Mouse (Mus musculus): ENCODE results near the gene A730049H05Rik.
A peak's percentile ranks its signal among the peaks of the same experiment; 100 is the strongest.

The A730049H05Rik gene

DNA sequence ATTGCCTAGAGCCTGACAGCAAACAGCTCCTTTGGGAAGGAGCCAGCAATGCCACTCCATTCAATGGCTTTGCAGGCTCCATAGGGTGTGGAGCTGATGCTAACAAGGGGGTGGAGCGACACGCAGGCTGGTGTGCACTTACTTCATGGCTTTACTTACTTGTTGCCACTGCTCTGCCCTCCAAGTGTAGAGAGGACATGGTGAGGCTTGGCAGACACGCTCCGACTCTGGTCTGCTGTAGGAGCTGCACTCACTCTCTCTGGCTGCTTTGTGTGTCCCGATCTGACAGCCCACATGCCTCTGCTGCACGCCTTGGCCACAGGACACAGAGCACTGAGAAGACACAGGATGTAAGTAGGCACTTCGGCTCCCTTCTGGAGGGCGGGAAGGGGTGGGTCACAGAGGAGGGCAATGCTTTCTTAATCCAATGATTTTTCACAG is at the start of gene A730049H05Rik:
A730049H05Rik (plus strand) TSS at position 168 of the 441 bp plus-strand sequence.
- DNase-seq, result no peak

DNA sequence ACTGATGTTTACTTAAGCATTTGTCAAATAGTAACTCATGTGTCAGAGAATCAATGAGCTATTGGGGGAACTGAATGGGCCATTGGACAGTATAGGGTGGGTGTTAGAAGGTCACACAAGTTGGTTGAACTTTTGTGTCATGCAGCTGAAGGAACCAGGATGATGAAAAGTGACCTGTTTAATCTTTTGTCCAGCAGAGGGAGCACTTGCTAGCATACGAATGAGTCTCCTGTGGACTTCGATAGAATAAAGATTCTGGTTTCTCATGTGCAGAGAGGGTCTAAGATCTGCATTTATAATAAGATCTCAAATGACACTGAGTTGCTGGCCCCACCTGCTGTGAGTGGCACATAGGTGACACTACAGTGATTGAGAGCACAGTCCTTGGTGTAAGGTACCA is 39.9 kb upstream of the A730049H05Rik start:
- DNase-seq, result peak; percentile 32

- DNase-seq, result no peak
Measured at GRCm38 (mm10) chr6:92779140-92779934, 36.9 kb upstream of the A730049H05Rik start.

GRCm38 (mm10) chr6:92779935-92780205 is 36.4 kb upstream of the A730049H05Rik start:
- no peak for DNase-seq

DNA sequence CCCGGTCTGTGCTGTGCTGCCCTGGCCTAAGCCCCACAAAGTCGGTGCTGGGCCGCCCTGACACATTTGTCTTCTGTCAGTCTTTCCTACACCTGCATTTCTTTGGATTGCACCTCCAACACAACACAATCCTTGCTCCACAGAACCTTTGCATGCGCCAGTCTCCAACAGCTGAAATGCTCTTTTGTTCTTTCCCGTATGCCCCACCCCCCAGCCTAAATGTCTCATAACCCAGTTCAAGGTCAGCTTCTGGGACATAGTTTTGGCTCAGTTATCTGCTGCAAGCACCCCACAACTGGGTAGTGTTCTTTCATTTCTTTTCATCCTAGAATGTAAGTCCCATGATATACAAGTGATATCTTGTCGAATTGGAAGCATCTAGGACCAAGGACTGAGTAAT is 34.8 kb upstream of the A730049H05Rik start:
- no peak for DNase-seq

DNA sequence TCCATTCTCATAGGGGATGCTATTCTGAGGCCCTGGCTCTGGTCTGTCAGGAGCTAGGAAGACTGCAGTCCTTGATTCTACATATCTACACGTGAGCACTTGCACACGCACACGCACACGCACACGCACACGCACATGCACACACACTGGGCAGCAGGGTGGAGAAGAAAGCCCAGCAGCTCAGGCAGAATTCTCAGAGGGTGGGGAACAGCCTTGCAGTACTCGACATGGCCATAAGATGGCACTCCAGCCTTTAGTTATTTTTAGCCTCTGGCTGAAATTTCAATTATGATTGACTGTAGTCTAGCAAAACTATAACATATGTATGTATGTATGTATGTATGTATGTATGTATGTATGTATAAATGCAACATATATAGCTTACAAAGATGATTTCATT is 31.5 kb upstream of the A730049H05Rik start:
- peak; percentile 27 for DNase-seq

DNA sequence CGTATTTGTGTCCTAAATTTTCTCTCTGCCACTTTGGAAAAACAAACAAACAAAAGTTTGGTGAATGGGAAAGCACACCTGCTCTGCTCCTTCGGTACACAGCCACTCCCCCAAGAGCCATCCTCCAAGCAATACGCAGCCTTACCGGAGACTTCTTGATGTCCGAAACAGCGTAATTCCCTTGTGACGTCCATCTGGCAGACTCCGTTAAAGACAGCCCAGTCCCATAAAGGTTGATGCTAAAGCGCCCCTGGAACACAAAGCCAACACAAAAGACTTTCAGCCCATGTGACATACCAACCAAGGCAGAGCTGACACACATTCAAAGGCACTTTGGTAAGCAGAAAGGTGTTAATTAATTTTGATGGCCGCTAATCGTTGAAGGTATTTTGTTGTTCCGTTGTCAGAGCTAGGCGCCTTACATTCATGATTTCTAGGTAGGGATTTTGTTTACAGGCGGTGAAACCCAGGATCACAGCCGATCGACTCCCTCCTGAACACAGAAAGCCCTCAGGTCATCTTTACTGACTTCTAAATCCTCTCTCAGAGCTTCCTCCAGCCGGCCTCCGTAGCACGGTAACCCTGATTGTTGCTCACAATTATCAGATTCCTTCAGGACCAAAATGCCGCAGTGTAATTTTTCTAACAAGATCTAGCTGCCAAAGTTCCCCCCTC is 29.4 kb upstream of the A730049H05Rik start:
- DNase-seq, result no peak

DNA sequence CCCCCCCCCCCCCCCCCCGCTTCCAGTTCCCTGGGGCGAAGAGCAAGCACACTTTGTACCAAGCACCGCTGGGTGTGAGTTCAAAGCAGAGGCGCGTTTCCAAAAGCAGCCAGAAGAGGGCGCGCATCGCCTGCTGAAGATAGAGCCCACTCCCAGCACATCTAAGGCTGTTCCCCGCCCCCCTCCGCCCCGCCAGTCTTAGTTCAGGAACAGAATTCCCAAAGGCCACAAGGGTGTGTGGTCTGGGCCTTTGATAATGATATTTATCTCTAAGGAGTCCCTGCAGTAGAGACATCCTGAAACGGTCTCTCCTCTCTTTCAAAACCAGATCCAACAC is 28.9 kb upstream of the A730049H05Rik start:
- peak; percentile 57 for DNase-seq

DNA sequence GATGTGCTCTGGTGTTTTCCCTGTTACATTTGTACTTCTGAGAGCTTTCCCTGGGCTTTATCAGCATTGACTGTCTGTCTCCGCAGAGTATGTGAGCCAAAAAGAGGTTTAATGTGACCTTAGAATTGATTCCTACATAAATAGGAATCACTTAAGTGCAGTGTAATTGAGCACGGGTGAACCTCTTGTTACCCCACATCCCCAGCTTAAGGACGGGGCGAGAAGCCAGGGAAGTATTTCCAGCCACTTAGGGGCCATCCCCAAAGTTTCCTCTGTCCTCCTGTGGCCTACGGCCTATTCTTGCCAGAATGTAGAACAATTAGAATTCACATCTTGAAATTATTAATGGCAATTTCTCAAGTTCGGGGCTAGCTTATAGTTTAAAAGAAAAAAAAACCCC is 22.5 kb upstream of the A730049H05Rik start:
- DNase-seq, result no peak

DNA sequence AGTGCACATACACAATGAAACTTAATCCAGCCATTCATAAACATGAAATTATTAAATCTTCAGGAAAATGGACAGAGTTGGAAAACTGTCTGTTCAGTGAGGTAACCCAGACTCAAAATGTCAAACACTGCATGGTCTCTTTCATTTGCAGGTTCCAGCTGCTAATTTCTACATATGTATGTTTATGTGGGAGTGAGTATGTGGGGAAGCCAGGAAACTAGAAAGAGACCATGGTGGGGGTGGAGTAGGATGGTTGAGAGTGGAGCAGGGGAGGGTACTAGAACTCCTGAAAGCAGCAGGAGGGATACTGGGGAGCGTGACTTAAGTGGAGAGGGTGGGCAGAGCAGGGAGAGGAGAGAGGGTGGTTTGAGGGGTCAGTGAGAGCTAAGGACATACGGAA is 14.8 kb upstream of the A730049H05Rik start:
- no peak for DNase-seq

DNA sequence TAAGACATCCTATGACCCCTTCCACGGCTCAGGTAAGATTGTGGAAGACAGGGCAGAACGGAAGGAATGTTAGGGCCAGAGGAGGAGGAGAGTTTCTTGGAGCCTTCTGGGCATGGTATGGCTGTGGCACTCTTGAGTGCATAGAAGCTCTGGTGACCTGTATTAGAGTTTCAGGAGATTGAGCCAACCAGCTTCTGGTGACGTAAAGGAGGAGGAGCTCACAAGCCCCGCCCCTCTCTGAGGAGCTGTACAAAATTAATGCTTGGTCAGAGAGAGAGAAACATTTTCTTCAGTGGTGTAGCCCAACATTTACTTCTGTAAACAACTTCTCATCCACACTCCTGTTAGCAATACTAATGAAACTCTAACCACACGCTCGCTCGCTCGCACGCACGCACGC is 13.9 kb upstream of the A730049H05Rik start:
- DNase-seq, result no peak

DNA sequence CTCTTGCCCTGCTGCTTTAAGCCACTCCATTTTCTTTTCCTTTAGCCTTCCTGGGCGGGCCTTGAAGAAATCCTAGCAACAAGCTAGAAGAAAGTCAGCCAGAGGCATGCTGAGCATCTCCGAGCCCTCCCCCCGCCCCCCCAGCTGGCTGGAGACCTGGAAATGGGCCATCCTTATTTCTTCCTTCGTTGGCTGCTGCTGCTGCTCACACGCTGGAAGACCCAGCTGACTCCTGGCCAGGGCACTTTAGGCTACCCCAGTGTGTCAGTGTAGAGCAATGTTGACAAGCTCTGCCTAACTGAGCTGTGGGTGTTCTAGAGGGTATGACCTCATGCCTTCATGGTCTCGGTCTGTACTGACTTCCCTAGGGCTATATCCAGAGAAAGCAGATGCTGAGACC is 13.1 kb upstream of the A730049H05Rik start:
- no peak for DNase-seq

GRCm38 (mm10) chr6:92804254-92804971 is 11.9 kb upstream of the A730049H05Rik start:
- no peak for DNase-seq

DNA sequence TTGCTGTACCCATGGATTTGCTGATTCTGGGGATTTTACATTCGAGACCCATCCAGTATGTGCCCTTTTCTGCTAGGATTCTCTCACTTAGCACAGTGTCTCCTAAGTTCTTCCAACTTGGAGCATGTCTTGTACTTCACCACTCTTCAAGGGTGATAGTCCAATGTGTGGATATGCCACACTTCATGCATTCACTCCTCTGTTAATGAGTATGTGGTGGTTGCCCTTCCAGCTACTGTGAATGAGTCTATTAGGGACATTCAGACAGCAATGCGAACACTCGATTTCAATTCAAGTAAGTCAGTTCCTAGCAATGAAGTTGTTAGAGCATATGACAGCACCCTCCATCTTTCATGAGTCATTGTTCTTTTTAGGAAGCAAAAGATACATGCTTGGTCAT is 6.5 kb upstream of the A730049H05Rik start:
- no peak for DNase-seq

GRCm38 (mm10) chr6:92810628-92811027 is 5.7 kb upstream of the A730049H05Rik start:
- DNase-seq, result no peak

DNA sequence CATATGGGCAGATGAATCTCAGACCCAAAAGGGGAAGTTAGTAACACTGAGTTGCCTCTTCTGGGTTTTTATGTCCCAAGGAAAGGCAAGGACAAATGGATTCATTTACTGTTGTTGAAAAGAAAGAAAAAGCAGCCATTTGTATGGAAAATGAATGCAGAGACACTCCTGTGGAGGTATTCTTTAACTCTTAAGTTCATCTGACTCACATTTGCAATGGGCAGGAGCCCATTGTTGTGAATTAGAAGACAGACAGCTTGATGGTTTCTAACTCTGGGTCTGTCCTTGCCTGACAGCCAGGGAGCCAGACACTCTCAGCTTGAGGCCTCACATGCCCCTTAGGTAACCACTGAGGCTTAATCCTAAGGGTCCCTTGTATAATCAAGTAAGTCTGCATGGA is 4.7 kb upstream of the A730049H05Rik start:
- DNase-seq, result no peak

DNA sequence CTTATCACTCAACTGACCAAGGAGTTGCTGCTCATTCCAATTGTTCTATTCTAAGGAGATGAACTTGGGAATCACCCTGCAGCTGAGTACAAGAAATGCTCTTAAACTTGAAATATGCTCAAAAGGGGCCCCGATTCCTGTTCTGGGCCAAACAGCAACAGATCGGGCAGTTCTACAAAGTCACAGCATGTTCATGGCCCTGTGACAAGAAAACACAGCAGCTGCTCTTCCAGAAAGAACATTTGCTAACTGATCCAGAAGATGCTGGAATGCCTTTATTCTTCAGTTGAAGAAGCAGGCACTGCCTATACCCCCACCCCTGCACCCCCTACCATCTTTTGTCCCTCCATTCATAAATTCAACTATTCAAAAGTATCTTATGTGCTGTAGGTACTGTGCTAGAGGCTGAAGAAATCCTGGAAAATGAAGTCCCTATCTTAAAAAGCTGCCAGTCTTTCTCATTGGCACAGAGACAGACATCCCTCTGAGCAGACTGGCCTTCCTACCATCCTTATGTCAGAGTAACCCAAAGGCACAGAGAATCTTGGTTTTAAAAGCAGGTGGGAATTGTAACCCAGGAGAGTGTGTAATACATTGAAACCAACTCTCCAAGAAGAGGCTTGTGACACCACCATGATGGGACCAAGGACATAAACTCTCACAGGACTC is 3.4 kb upstream of the A730049H05Rik start:
- DNase-seq, result peak; percentile 30

DNA sequence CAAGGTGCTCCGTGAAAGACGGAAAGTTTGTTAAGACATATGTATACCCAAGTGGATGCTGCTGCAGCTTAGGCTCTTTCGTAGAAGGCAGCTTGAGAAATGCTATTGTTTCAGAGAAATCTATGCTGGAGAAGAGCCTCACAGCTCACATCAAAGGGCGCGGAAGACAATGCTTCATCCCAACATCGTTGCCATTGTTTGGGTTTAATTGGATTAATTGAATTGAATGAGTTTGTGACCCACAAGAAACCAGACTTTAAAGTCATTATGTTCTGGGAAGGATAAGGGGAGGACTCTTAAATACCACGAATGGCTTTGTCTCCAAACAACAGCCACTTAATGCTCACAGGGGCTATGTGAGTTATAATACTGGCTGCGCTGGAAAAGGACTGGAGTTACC is 1.4 kb downstream of the A730049H05Rik start:
- DNase-seq, result no peak

GRCm38 (mm10) chr6:92821606-92822005 is 5.3 kb downstream of the A730049H05Rik start:
- no peak for DNase-seq

GRCm38 (mm10) chr6:92822006-92822405 is 5.7 kb downstream of the A730049H05Rik start:
- DNase-seq, result no peak

GRCm38 (mm10) chr6:92823991-92824390 is 7.7 kb downstream of the A730049H05Rik start:
- DNase-seq, result no peak

DNA sequence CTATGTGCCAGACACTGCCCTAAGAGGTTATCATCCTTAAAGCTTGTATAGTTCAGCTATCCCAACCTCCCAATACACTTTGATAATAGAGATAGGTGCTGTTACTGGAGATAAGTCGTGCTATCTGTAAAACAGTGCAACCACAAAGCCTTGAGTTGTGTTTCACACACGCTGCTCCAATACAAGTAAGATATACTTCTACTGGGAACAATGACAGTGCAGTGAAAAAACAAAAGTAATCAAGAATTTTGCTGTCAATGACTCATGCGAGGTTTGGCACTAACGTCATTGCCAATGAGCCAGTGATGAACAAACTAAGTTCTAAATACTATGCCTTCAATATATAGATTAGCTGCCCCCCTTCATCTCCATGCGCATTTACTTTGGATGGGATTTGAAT is 10.3 kb downstream of the A730049H05Rik start:
- DNase-seq, result no peak

- DNase-seq, result no peak
Measured at GRCm38 (mm10) chr6:92827360-92827759, 11.1 kb downstream of the A730049H05Rik start.

DNA sequence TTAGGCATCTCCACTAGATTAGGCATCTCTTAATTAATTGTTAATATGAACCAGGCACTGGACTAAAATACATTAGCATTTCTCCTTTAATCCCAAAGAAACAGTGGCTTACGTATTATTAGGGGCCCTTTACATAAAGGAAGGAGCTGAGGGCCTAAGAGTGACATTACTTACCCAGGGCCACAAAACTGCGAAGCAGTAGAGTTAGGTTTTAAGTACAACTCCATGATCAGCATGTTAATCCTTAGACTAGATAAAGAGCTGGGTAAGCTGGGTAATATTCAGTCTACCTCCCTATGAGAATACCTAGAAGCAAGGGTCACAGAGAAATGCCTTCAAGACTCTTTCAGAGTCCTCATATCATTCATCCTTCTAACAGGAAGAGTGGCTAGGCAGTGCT is 12.9 kb downstream of the A730049H05Rik start:
- DNase-seq, result no peak

Measured in cerebellum, adult 9-10 months (tissue).